Mouse (Mus musculus): ENCODE data around the gene Ccpg1. TPM values are rescaled to one million over a fixed set of nuclear protein-coding genes. Genes with fewer than 3 reads are reported as not detected.

Ccpg1 gene
- polyA plus RNA-seq, 1 experiment from 2014 or later: 21.6 TPM

DNA sequence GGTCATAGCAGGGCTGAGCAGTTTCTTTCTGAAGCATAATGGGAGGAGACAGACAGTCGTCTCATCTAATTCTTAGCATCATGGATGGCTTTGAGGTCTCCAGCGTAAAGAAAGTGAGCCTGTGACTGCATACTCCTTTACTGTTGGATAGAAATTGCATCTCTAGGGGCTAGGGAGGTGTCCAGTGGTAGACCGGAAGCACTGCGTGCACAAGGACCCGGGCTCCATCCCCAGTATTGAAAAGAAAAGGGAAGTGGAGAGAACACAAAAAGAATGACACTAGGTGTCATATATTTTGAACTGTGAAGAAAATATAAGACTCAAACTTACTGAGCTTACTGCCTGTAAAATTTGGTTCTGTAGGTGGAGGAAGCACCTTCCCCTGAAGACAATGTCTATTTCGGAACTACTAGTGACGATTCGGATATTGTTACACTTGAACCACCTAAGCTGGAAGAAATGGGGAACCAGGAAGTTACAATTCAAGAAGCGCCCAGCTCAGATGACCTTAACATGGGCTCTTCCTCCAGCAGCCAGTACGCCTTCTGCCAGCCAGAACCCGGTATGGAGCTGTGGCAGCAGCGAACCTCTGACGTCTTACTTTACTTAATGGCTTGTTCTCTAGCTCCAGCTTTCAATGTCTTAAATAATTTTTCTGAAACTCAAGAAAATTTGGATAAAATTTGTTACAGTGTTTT, 16.2 kb downstream of the Ccpg1 start:
- no peak overlapping the region for H3K4me3 ChIP-seq (ENCODE audit: low read depth, low read length)
- H3K4me1 ChIP-seq (ENCODE audit: control insufficient read depth, insufficient read depth, low read length): no peaks in the 10 kb centered on the region
- WGBS: 86% methylated on average over 13 of the region's 13 CpGs
- H3K4me2 ChIP-seq (replicated peaks; ENCODE audit: low read depth, low read length): no peak overlapping the region
- peaks cover 3% of the 10 kb centered on the region; the same call in 1 of the 2 replicates for H3K36me3 ChIP-seq (ENCODE audit: control insufficient read depth, insufficient read depth, low read length)
- no peak overlapping the region for H3K27ac ChIP-seq (ENCODE audit: low read length)
- ATAC-seq (ENCODE audit: insufficient number of reproducible peaks, insufficient read depth, low FRiP score, low read depth): no peak
- H3K9ac ChIP-seq (replicated peaks; ENCODE audit: low read depth, low read length): no peak overlapping the region
- H3K9me3 ChIP-seq (ENCODE audit: control insufficient read depth, low read depth, low read length): no peaks in the 10 kb centered on the region
- no peaks in the 10 kb centered on the region for H3K27me3 ChIP-seq (ENCODE audit: control insufficient read depth, insufficient read depth, low read length)

DNA sequence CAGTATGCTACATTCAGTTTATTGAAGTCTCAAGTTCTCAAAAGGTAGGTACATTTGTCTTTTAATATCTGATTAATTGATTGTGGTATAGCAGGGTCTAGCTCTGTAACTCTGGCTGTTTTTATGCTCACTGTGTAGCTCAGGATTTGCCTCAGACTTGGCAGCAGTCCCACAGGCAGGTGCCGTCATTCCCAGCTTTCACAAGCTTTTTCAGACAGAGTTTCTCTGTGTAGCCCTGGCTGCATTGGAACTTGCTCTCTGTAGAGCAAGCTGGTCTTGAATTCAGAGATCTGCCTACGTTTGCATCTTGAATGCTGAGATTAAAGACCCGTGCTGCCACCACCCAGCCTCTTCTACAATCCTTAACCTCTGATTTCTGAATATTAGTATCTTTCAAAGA, 16.9 kb downstream of the Ccpg1 start:
- H3K4me2 ChIP-seq (replicated peaks; ENCODE audit: low read depth, low read length): no peak overlapping the region
- WGBS: 73% methylated on average over 3 of the region's 3 CpGs
- no peak overlapping the region for H3K9ac ChIP-seq (replicated peaks; ENCODE audit: low read depth, low read length)
- H3K9me3 ChIP-seq (ENCODE audit: control insufficient read depth, low read depth, low read length): no peaks in the 10 kb centered on the region
- peaks cover 3% of the 10 kb centered on the region; the same call in 1 of the 2 replicates for H3K36me3 ChIP-seq (ENCODE audit: control insufficient read depth, insufficient read depth, low read length)
- no peaks in the 10 kb centered on the region for H3K4me1 ChIP-seq (ENCODE audit: control insufficient read depth, insufficient read depth, low read length)
- no peak overlapping the region for H3K27ac ChIP-seq (ENCODE audit: low read length)
- H3K4me3 ChIP-seq (ENCODE audit: low read depth, low read length): no peak overlapping the region
- ATAC-seq (ENCODE audit: insufficient number of reproducible peaks, insufficient read depth, low FRiP score, low read depth): no peak
- no peaks in the 10 kb centered on the region for H3K27me3 ChIP-seq (ENCODE audit: control insufficient read depth, insufficient read depth, low read length)

DNA sequence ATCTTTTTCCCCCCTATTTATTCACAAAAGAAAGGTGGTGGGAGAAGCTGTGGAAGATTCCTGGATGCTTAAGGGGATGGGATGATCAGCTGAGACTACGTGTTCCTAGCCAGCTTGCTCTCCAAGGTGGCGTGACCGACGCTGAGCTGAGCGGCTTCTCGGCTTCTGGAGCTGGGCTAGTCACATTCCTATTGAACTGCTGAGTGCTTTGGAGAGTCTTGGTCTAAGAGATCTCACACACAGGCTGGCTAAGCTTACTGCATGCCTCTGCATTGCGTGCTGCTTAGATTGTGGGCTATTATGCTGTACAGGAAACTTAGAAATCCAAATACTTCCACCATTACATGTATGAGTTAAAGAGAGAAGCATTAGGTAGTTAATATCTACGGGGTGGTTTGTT, 18.8 kb downstream of the Ccpg1 start:
- Histone ChIP-seq H3K9ac (replicated peaks; ENCODE audit: low read depth, low read length) (no peak overlapping the region), H3K27ac (ENCODE audit: low read length) (no peak overlapping the region), H3K36me3 (ENCODE audit: control insufficient read depth, insufficient read depth, low read length) (peaks cover 3% of the 10 kb centered on the region; the same call in 1 of the 2 replicates), H3K4me2 (replicated peaks; ENCODE audit: low read depth, low read length) (no peak overlapping the region), H3K4me3 (ENCODE audit: low read depth, low read length) (no peak overlapping the region), H3K4me1 (ENCODE audit: control insufficient read depth, insufficient read depth, low read length) (no peaks in the 10 kb centered on the region), H3K27me3 (ENCODE audit: control insufficient read depth, insufficient read depth, low read length) (no peaks in the 10 kb centered on the region), H3K9me3 (ENCODE audit: control insufficient read depth, low read depth, low read length) (no peaks in the 10 kb centered on the region)
- 83% methylated on average over 8 of the region's 8 CpGs for WGBS
- ATAC-seq (ENCODE audit: insufficient number of reproducible peaks, insufficient read depth, low FRiP score, low read depth): no peak

DNA sequence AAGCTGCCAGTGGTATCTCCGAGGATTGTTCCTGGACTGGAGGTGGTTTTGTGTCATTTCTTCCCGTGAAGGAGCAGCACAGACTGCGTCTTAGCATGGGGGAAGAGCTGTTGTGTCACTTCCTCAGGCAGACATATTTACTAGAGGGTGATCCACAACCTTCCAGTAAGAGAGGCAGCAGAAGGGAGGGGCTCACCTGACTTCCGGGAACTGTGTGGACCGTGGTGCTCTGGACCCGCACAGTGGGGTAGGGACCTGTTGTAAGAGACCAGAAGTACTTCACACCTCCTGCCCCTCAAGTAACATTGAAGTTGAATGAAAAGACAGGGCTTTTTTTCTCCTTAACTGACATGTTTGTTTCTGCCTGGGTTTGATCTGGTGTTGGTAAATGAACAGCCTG, 19.9 kb downstream of the Ccpg1 start:
- H3K4me1 ChIP-seq (ENCODE audit: control insufficient read depth, insufficient read depth, low read length): no peaks in the 10 kb centered on the region
- H3K36me3 ChIP-seq (ENCODE audit: control insufficient read depth, insufficient read depth, low read length): peaks cover 3% of the 10 kb centered on the region; the same call in 1 of the 2 replicates
- WGBS: 86% methylated on average over 6 of the region's 6 CpGs
- H3K4me2 ChIP-seq (replicated peaks; ENCODE audit: low read depth, low read length): no peak overlapping the region
- no peaks in the 10 kb centered on the region for H3K9me3 ChIP-seq (ENCODE audit: control insufficient read depth, low read depth, low read length)
- H3K27me3 ChIP-seq (ENCODE audit: control insufficient read depth, insufficient read depth, low read length): no peaks in the 10 kb centered on the region
- H3K9ac ChIP-seq (replicated peaks; ENCODE audit: low read depth, low read length): no peak overlapping the region
- ATAC-seq (ENCODE audit: insufficient number of reproducible peaks, insufficient read depth, low FRiP score, low read depth): no peak
- H3K27ac ChIP-seq (ENCODE audit: low read length): no peak overlapping the region
- no peak overlapping the region for H3K4me3 ChIP-seq (ENCODE audit: low read depth, low read length)

DNA sequence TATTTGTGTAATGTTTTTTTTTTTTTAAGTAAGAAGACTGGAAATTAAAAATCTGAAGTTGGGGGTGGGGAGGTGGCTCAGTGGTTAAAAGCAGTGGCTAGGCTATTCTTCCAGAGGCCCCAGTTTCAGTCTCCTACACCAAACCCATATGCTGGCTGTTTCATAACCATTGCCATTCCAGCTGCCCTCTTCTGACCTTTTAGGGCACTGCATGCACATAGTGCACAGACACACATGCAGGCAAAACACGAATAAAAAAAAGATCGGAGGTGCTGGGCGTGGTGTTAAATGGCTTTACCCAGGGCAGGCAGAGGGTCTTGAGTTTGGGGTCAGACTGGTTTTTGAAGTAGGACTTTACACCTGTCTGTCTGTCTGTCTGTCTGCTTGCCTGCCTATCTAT, 20.9 kb downstream of the Ccpg1 start:
- 96% methylated on average over 3 of the region's 3 CpGs for WGBS
- no peak overlapping the region for H3K9ac ChIP-seq (replicated peaks; ENCODE audit: low read depth, low read length)
- no peak for ATAC-seq (ENCODE audit: insufficient number of reproducible peaks, insufficient read depth, low FRiP score, low read depth)
- H3K4me3 ChIP-seq (ENCODE audit: low read depth, low read length): no peak overlapping the region
- no peaks in the 10 kb centered on the region for H3K4me1 ChIP-seq (ENCODE audit: control insufficient read depth, insufficient read depth, low read length)
- H3K27me3 ChIP-seq (ENCODE audit: control insufficient read depth, insufficient read depth, low read length): no peaks in the 10 kb centered on the region
- H3K27ac ChIP-seq (ENCODE audit: low read length): no peak overlapping the region
- H3K9me3 ChIP-seq (ENCODE audit: control insufficient read depth, low read depth, low read length): no peaks in the 10 kb centered on the region
- H3K4me2 ChIP-seq (replicated peaks; ENCODE audit: low read depth, low read length): no peak overlapping the region
- H3K36me3 ChIP-seq (ENCODE audit: control insufficient read depth, insufficient read depth, low read length): peaks cover 3% of the 10 kb centered on the region; the same call in 1 of the 2 replicates

DNA sequence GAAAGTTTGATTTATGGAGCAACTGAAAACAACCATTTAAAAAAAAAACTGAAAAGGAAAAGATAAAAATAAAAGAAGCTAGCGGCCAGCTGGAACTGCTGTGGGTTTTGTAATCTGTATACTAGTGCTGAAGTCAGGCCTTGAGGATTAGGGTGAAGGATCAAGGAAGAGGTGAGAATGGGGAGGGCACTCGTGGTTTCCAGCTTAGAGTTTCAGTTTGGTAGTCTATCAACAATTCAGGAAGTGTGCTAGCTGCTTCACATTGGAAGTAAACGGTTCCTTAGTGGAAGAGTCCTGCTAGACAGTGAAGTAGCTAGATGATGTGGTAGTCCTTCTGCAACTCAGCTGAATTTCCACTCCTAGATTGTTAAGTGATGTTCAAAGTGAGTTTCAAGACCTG, 23.2 kb downstream of the Ccpg1 start:
- no peak overlapping the region for H3K27ac ChIP-seq (ENCODE audit: low read length)
- 64% methylated on average over 3 of the region's 3 CpGs for WGBS
- H3K4me3 ChIP-seq (ENCODE audit: low read depth, low read length): no peak overlapping the region
- no peaks in the 10 kb centered on the region for H3K9me3 ChIP-seq (ENCODE audit: control insufficient read depth, low read depth, low read length)
- H3K36me3 ChIP-seq (ENCODE audit: control insufficient read depth, insufficient read depth, low read length): peaks cover 3% of the 10 kb centered on the region; the same call in 1 of the 2 replicates
- H3K4me2 ChIP-seq (replicated peaks; ENCODE audit: low read depth, low read length): no peak overlapping the region
- H3K27me3 ChIP-seq (ENCODE audit: control insufficient read depth, insufficient read depth, low read length): no peaks in the 10 kb centered on the region
- no peak for ATAC-seq (ENCODE audit: insufficient number of reproducible peaks, insufficient read depth, low FRiP score, low read depth)
- no peaks in the 10 kb centered on the region for H3K4me1 ChIP-seq (ENCODE audit: control insufficient read depth, insufficient read depth, low read length)
- H3K9ac ChIP-seq (replicated peaks; ENCODE audit: low read depth, low read length): no peak overlapping the region

DNA sequence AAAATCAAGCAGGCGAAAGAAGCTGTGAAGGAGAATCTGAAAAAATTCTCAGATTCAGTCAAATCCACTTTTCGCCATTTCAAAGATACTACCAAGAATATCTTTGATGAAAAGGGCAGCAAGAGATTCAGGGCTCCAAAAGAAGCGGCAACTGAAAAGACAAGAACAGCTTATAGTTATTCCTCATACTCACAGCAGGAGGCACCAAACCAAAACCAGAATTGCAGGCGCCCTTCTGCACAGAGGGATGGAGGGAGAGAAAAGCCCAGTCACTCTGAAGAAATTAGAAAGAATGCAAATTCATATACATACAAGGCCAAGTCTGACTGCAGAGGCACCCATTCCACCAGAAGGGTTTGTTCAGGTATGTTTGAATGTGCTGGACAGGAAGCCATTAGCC, 27.4 kb downstream of the Ccpg1 start:
- Histone ChIP-seq H3K4me1 (ENCODE audit: control insufficient read depth, insufficient read depth, low read length) (no peaks in the 10 kb centered on the region), H3K27me3 (ENCODE audit: control insufficient read depth, insufficient read depth, low read length) (no peaks in the 10 kb centered on the region), H3K4me3 (ENCODE audit: low read depth, low read length) (no peak overlapping the region), H3K9ac (replicated peaks; ENCODE audit: low read depth, low read length) (no peak overlapping the region), H3K9me3 (ENCODE audit: control insufficient read depth, low read depth, low read length) (no peaks in the 10 kb centered on the region), H3K4me2 (replicated peaks; ENCODE audit: low read depth, low read length) (no peak overlapping the region), H3K36me3 (ENCODE audit: control insufficient read depth, insufficient read depth, low read length) (peaks cover 19% of the 10 kb centered on the region), H3K27ac (ENCODE audit: low read length) (no peak overlapping the region)
- no peak for ATAC-seq (ENCODE audit: insufficient number of reproducible peaks, insufficient read depth, low FRiP score, low read depth)
- 88% methylated on average over 4 of the region's 4 CpGs for WGBS

DNA sequence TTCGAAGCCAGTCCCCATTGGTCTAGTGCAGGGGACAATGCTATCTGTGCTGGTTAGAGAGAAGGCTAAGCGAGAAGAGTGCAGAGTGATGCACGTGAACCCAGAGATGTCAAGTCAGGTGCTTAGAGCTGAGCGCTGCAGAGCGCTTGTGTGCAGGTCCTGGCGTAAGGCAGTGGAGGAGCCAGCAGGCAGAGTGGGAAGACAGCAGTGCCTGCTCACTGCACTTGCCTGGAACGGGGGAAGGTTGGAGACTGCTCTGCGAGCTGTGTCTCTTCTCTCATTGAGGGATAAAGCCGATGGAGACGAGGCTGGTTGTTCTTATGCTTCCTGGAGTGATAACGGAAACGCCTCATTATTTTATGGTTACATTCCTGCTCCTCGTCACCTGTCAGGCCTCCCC, 29.5 kb downstream of the Ccpg1 start:
- Histone ChIP-seq H3K27me3 (ENCODE audit: control insufficient read depth, insufficient read depth, low read length) (no peaks in the 10 kb centered on the region), H3K4me3 (ENCODE audit: low read depth, low read length) (no peak overlapping the region), H3K9ac (replicated peaks; ENCODE audit: low read depth, low read length) (no peak overlapping the region), H3K36me3 (ENCODE audit: control insufficient read depth, insufficient read depth, low read length) (peaks cover 19% of the 10 kb centered on the region), H3K4me2 (replicated peaks; ENCODE audit: low read depth, low read length) (no peak overlapping the region), H3K9me3 (ENCODE audit: control insufficient read depth, low read depth, low read length) (no peaks in the 10 kb centered on the region), H3K4me1 (ENCODE audit: control insufficient read depth, insufficient read depth, low read length) (no peaks in the 10 kb centered on the region), H3K27ac (ENCODE audit: low read length) (no peak overlapping the region)
- no peak for ATAC-seq (ENCODE audit: insufficient number of reproducible peaks, insufficient read depth, low FRiP score, low read depth)
- 73% methylated on average over 13 of the region's 13 CpGs for WGBS

DNA sequence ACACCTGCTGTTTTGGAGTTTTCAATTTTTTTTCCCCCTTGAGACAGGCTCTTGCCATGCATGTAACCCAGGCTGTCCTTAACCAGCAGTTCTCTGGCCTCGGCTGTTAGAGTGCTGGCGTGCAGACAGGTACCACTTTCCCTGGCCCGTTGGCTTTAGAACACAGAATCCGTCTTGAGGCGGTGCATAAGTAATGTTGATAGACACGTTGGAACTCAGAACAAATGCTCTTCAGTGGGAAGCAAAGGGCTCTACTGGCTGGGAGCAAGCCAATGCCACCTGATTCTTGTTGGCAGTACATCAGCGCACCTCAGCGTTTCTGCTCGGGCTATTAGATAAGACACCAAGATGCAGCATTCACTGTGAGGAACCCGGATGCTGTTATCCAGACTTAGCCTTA, 34.6 kb downstream of the Ccpg1 start:
- Histone ChIP-seq H3K9me3 (ENCODE audit: control insufficient read depth, low read depth, low read length) (no peaks in the 10 kb centered on the region), H3K4me3 (ENCODE audit: low read depth, low read length) (no peak overlapping the region), H3K27ac (ENCODE audit: low read length) (no peak overlapping the region), H3K4me2 (replicated peaks; ENCODE audit: low read depth, low read length) (no peak overlapping the region), H3K27me3 (ENCODE audit: control insufficient read depth, insufficient read depth, low read length) (no peaks in the 10 kb centered on the region), H3K9ac (replicated peaks; ENCODE audit: low read depth, low read length) (no peak overlapping the region), H3K36me3 (ENCODE audit: control insufficient read depth, insufficient read depth, low read length) (peaks cover 21% of the 10 kb centered on the region), H3K4me1 (ENCODE audit: control insufficient read depth, insufficient read depth, low read length) (no peaks in the 10 kb centered on the region)
- ATAC-seq (ENCODE audit: insufficient number of reproducible peaks, insufficient read depth, low FRiP score, low read depth): no peak
- WGBS: 92% methylated on average over 10 of the region's 10 CpGs
